12 mouse cellular contexts compared by ENCODE assay signal in the genomic region with DNA sequence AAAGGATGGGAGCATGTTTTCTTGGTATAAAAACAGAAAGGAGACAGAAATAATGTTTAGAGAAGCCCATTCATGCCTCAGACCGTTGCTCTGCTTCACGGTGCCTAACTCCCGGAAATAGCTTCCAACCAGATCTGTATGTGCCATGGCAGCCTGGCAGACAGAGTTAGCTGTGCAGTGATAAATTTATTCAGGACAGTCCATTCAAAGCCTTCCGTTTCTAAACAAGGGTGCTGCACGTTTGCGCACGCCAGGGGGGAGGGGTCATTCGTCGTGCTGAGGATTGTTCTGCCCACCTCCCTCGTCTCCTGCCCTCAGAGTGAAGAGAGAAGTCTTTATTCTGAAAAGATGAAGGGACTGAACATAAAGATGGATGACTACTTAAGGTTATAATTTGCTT.
DNase-seq lines count a peak whose midpoint lies in the region; ATAC-seq and TF ChIP-seq lines count a peak whose summit lies in the region.
"Had no signal": no experiment of that assay in that cellular context is flagged by ENCODE, and none has a peak within 500 bp of the region (broad histone marks: within the 10 kb centered on the region; RNA-seq: fewer than 3 reads in every experiment).

No protein-coding gene starts in this region.

- H3K4me2 ChIP-seq in neural tube, embryonic 11.5 days (ENCODE audit: low read depth) = peak overlapping the region; percentile 28
- H3K4me2 ChIP-seq in midbrain, embryonic 13.5 days (replicated peaks) = peak overlapping the region; percentile 38
- H3K4me2 ChIP-seq: embryonic facial prominence, embryonic 13.5 days; limb, embryonic 15.5 days had no signal

- H3K9ac ChIP-seq in neural tube, embryonic 11.5 days (ENCODE audit: low read length) = no peak overlapping the region
- H3K9ac ChIP-seq in midbrain, embryonic 13.5 days (replicated peaks) = no peak overlapping the region
- H3K9ac ChIP-seq: embryonic facial prominence, embryonic 13.5 days; limb, embryonic 15.5 days had no signal

- H3K4me1 ChIP-seq in cerebellum, adult 2 months (ENCODE audit: control insufficient read depth, insufficient read depth, low read length) = no peaks in the 10 kb centered on the region
- H3K4me1 ChIP-seq in neural tube, embryonic 11.5 days (ENCODE audit: control insufficient read depth, insufficient read depth, low read length) = peaks cover 5% of the 10 kb centered on the region; the same call in 1 of the 2 replicates
- peaks cover 16% of the 10 kb centered on the region for H3K4me1 ChIP-seq in midbrain, embryonic 13.5 days (replicated peaks)
- H3K4me1 ChIP-seq: embryonic facial prominence, embryonic 13.5 days; limb, embryonic 15.5 days had no signal

- H3K9me3 ChIP-seq in neural tube, embryonic 11.5 days (ENCODE audit: control insufficient read depth, low read length) = no peaks in the 10 kb centered on the region
- no peaks in the 10 kb centered on the region for H3K9me3 ChIP-seq in midbrain, embryonic 13.5 days
- H3K9me3 ChIP-seq: embryonic facial prominence, embryonic 13.5 days; limb, embryonic 15.5 days had no signal

- peak; percentile 3 to 12 for DNase-seq in cerebellum, adult 2 months
- DNase-seq in cerebellum, adult 11 months = no peak
- DNase-seq in neural tube, embryonic 11.5 days (ENCODE audit: low spot score) = peak; percentile 61
- DNase-seq in neural tube, embryonic 10.5 days (ENCODE audit: extremely low spot score, low spot score) = no peak
- no peak for DNase-seq in heart, adult 18-20 months
- no peak for DNase-seq in gastrocnemius, postnatal 4 days (ENCODE audit: low spot score in 2 of 2)
- no peak for DNase-seq in thymus, postnatal 25 days
- DNase-seq: heart, adult 11 months had no signal

- TF ChIP-seq POLR2A in cerebellum, adult 2 months (IDR thresholded peaks at IDR 0.05; ENCODE audit: borderline replicate concordance, insufficient read depth, low read length) = no peak

- TF ChIP-seq CTCF in cerebellum, adult 2 months (IDR thresholded peaks at IDR 0.05; ENCODE audit: borderline replicate concordance, insufficient read depth, low read depth, low read length) = no peak

- no peaks in the 10 kb centered on the region for H3K27me3 ChIP-seq in cerebellum, adult 2 months (ENCODE audit: control insufficient read depth, insufficient read depth, low read length)
- H3K27me3 ChIP-seq in neural tube, embryonic 11.5 days (ENCODE audit: control insufficient read depth, insufficient read depth, low read length) = no peaks in the 10 kb centered on the region
- no peaks in the 10 kb centered on the region for H3K27me3 ChIP-seq in midbrain, embryonic 13.5 days
- H3K27me3 ChIP-seq: embryonic facial prominence, embryonic 13.5 days; limb, embryonic 15.5 days had no signal

- no peaks in the 10 kb centered on the region for H3K36me3 ChIP-seq in neural tube, embryonic 11.5 days (ENCODE audit: control insufficient read depth, insufficient read depth, low read length)
- H3K36me3 ChIP-seq in midbrain, embryonic 13.5 days = no peaks in the 10 kb centered on the region
- H3K36me3 ChIP-seq: embryonic facial prominence, embryonic 13.5 days; limb, embryonic 15.5 days had no signal

- no peak overlapping the region for H3K4me3 ChIP-seq in cerebellum, adult 2 months (replicated peaks; ENCODE audit: insufficient read depth, low read depth, low read length)
- H3K4me3 ChIP-seq in neural tube, embryonic 11.5 days (ENCODE audit: low read depth, low read length) = no peak overlapping the region
- peak overlapping the region; percentile 3; the same call in 1 of the 2 replicates for H3K4me3 ChIP-seq in midbrain, embryonic 13.5 days (replicated peaks)
- H3K4me3 ChIP-seq: embryonic facial prominence, embryonic 13.5 days; limb, embryonic 15.5 days had no signal

- H3K27ac ChIP-seq in cerebellum, adult 2 months (ENCODE audit: insufficient read depth, low read length) = no peak overlapping the region
- H3K27ac ChIP-seq in neural tube, embryonic 11.5 days (ENCODE audit: low read depth, low read length) = no peak overlapping the region
- no peak overlapping the region for H3K27ac ChIP-seq in midbrain, embryonic 13.5 days
- H3K27ac ChIP-seq: embryonic facial prominence, embryonic 13.5 days; limb, embryonic 15.5 days had no signal

- ATAC-seq in neural tube, embryonic 11.5 days (ENCODE audit: insufficient read depth, low FRiP score, low TSS enrichment) = peak; percentile 78
- peak; percentile 62; the same call in 1 of the 2 replicates for ATAC-seq in midbrain, embryonic 13.5 days
- ATAC-seq: intestine, embryonic 16.5 days had no signal

- WGBS in cerebellum, adult 2 months = 26% methylated on average over 10 of the region's 10 CpGs
- WGBS in neural tube, embryonic 11.5 days = 20% methylated on average over 10 of the region's 10 CpGs
- 40% methylated on average over 10 of the region's 10 CpGs for WGBS in midbrain, embryonic 13.5 days

Comparison
In these comparisons a context has a peak if more than half of its experiments do, and no peak if none do; other contexts are left out.
1. DNase-seq: peak in cerebellum, adult 2 months (2 of 2) and neural tube, embryonic 11.5 days (single experiment); none in cerebellum, adult 11 months (single experiment), neural tube, embryonic 10.5 days (single experiment), heart, adult 18-20 months (0 of 2), gastrocnemius, postnatal 4 days (0 of 2) and thymus, postnatal 25 days (single experiment).